Comparison of ENCODE assay signal across 11 mouse cellular contexts in genomic region chr9:64555620-64556019, GRCm38 (mm10).
DNase-seq lines count a peak whose midpoint lies in the region; ATAC-seq lines count a peak whose summit lies in the region.
"Had no signal": no experiment of that assay in that cellular context is flagged by ENCODE, and none has a peak within 500 bp of the region (broad histone marks: within the 10 kb centered on the region; RNA-seq: fewer than 3 reads in every experiment).

No protein-coding gene starts in this region.

- no peak for DNase-seq in neural tube, embryonic 10.5 days (ENCODE audit: extremely low spot score, low spot score)
- peak; percentile 59 to 67 for DNase-seq in cerebellum, postnatal 36 days
- no peak for DNase-seq in midbrain, embryonic 10.5 days (ENCODE audit: low spot score)
- DNase-seq in thymus, postnatal 0 days (ENCODE audit: low spot score): no peak
- no peak for DNase-seq in gastrocnemius, adult 18-20 months (ENCODE audit: low spot score)
- no peak for DNase-seq in urinary bladder, postnatal 36 days (ENCODE audit: low spot score in 2 of 2)
- DNase-seq: gastrocnemius, postnatal 25 days; liver, postnatal 0 days; thymus, adult 18-20 months had no signal

- H3K4me2 ChIP-seq in neural tube, embryonic 13.5 days: no peak overlapping the region
- H3K4me2 ChIP-seq: heart, embryonic 15.5 days had no signal

- 30% methylated on average over 7 of the region's 7 CpGs for WGBS in neural tube, embryonic 13.5 days
- 73% methylated on average over 7 of the region's 7 CpGs for WGBS in midbrain, embryonic 10.5 days

- no peaks in the 10 kb centered on the region for H3K9me3 ChIP-seq in neural tube, embryonic 13.5 days
- H3K9me3 ChIP-seq in midbrain, embryonic 10.5 days (replicated peaks): no peaks in the 10 kb centered on the region
- H3K9me3 ChIP-seq: heart, embryonic 15.5 days had no signal

- H3K27me3 ChIP-seq in neural tube, embryonic 13.5 days: peaks cover 3% of the 10 kb centered on the region; the same call in 1 of the 2 replicates
- H3K27me3 ChIP-seq in midbrain, embryonic 10.5 days (ENCODE audit: low read depth, poor library complexity, severe bottlenecking): no peaks in the 10 kb centered on the region

- no peaks in the 10 kb centered on the region for H3K36me3 ChIP-seq in neural tube, embryonic 13.5 days
- no peaks in the 10 kb centered on the region for H3K36me3 ChIP-seq in midbrain, embryonic 10.5 days
- H3K36me3 ChIP-seq: heart, embryonic 15.5 days had no signal

- peaks cover 45% of the 10 kb centered on the region for H3K4me1 ChIP-seq in neural tube, embryonic 13.5 days (replicated peaks)
- H3K4me1 ChIP-seq in midbrain, embryonic 10.5 days: peaks cover 13% of the 10 kb centered on the region
- H3K4me1 ChIP-seq: heart, embryonic 15.5 days had no signal

- peak overlapping the region; percentile 34; the same call in 1 of the 2 replicates for H3K9ac ChIP-seq in neural tube, embryonic 13.5 days
- H3K9ac ChIP-seq: heart, embryonic 15.5 days; liver, postnatal 0 days had no signal

- peak; percentile 73 for ATAC-seq in neural tube, embryonic 13.5 days (ENCODE audit: low read depth)
- ATAC-seq: liver, postnatal 0 days had no signal

- peak overlapping the region; percentile 52 for H3K27ac ChIP-seq in neural tube, embryonic 13.5 days (replicated peaks)
- 0 out of 2 replicates have a peak overlapping the region, but pooled peaks have one; percentile 28 for H3K27ac ChIP-seq in midbrain, embryonic 10.5 days (replicated peaks)
- H3K27ac ChIP-seq: heart, embryonic 15.5 days had no signal

- H3K4me3 ChIP-seq in neural tube, embryonic 13.5 days: no peak overlapping the region
- H3K4me3 ChIP-seq in midbrain, embryonic 10.5 days: no peak overlapping the region
- H3K4me3 ChIP-seq: heart, embryonic 15.5 days had no signal

Comparison
In these comparisons a context has a peak if more than half of its experiments do, and no peak if none do; other contexts are left out.
1. DNase-seq: peak in cerebellum, postnatal 36 days (2 of 2); none in neural tube, embryonic 10.5 days (single experiment), midbrain, embryonic 10.5 days (single experiment), thymus, postnatal 0 days (single experiment), gastrocnemius, adult 18-20 months (single experiment) and urinary bladder, postnatal 36 days (0 of 2).